Mouse (Mus musculus) kidney, adult 11 months (tissue): ENCODE measurements at regions not wholly inside any gene's neighbourhood (a gene's known extent, or its start where the extent isn't known, plus 50 kb on each side); places are given as distances from the start of the nearest gene placed in this dataset.

ENCODE experiments used
- DNase-seq: peaks from one replicate; pipeline ENCODE4 v3.0.0; 2022

DNA sequence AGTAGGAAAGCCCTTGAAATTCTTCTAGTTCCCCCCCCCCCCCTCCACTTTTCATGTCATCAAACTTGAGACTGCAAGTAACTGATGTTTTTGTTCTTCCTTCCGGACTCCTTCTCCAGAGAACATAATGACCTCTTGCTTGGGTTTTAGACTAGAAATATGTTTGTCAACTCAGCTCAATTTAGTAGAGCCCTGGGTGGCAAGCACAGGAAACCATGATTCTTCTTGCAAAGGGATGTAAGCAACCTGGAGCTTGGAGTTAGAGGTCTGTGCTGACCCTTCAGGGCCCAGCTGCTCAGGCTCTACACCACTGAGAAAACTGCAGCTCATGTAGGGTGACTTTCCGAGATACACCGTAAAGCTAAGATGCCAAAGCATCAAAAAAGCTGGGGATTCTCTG is 127.2 kb upstream of the Meis1 start:
- peak; percentile 35 for DNase-seq

DNA sequence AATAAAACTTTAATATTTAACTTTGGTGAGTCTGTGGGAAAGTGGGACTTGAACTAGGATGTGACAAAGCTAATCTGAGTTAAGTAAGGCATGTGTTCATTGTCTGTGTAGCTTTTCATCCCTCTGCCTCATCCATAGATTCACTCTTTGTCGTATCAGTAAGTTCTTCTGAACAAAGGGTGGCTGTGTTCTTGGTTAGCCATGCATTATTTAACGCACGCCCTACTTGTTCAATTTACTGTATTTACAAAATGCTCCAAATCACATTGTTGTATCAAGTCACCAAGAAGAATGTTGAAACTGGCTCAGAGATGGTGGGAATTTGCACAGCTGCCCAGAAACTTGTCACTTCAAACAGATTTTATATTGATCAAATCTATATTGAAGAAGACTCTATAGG is 132.2 kb upstream of the Meis1 start:
- DNase-seq: no peak

DNA sequence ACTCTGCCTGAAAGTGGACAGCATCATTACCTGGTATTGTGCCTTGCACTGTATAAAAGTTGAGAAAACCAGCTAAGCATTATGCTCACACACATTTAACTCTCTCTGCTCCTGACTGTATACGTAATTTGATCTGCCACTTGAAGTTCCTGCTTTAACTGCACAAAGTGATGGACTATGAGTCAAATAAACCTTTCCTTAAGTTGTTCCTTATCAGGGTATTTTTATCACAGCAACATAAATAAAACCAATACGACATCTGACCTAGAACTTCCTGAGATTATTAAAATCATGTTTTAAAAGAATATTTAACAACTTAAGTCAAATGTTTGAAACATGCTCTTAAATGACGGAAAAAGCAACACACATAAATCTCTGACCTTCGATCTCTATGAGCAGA is 134.9 kb upstream of the Meis1 start:
- DNase-seq: no peak

DNA sequence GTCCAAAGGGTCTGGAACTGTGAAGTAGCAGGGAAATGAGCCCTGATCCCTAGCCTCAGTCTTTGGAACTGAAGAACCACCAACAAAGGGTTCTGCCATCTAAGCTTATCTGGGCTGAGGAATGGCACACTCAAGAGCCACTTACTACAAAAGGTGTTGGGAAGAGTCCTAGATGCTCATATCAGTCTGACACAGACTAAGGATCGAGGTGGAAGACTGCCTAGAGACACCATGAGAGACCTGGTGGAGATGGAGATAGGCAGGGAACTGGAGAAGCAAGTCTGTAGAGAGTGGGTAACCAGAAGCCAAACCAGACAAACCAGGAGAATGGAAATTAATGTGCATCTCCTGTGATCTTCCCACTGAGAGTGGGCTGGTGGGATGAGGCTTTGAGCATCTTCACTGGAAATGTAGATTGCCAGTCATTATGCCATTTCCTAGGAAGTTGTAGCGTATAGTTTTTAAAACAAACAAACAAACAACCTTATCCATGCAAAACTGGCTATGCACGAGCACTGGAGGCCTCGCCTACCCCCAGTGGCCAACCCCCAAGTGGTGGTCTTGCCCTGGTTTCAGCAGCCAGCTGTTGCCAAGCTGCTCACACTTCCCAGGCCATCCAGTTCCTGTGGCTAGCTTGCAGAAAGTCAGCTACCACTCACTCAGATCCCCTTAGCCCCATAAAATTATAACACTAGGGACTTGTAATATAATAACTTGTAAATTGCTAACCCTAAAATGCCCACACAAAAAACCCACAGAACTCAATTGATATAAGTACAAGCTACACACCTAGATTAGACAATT is 136.2 kb upstream of the Meis1 start:
- no peak for DNase-seq

DNA sequence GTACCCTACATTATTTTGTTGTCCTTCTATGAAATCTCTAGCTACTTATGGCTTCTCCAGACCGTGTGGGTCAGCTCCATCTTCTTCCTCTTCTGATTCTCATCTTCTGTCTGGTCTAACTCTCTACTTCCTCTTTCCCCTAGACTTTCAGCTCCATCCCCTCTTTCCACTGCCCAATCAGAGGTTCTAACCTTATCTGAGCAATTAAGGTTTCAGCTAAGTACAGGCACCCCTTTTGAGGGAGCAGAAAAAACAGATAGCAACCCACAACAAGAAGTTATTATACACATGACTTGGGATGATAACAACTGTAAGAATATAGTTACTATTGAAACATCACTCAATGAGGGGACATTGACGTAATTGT is 136.8 kb upstream of the Meis1 start:
- no peak for DNase-seq

DNA sequence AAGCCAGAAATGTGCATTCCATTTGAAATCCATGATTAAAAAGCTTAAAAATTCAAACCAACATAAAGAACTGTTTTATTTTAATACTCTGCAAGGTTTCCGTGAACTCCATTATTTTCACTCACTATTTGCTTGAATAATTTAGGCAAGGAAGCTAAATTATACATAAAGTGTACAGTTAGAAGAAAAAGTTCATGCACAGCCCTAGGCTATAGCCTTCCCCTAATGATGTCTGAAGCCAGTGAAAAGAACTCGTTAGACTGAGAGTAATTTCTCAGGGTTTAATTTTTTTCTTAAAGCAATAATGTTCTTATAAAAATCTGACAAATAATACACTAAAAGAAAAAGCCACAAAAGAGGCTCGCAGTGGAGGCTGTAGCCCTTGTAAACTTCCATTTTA is 141.4 kb upstream of the Meis1 start:
- no peak for DNase-seq

DNA sequence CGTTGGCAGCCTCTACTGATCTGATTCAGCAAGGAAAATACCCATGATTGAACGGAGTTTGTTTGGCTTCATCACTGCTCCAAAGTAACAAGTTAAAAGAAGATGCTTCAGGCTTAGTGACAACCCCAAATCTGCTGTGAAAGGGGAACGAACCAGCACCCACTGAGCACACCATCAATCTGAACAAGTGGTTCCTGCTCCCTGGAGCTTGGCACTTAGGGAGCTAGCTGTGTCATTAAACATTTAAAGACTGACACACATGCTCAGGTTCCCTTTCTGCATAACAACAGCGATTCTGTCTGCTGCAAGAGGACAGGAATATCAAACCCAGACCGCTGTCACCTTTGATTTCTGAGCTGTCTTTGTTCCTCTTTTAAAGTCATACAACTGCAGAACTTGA is 141.9 kb upstream of the Meis1 start:
- DNase-seq: no peak

DNA sequence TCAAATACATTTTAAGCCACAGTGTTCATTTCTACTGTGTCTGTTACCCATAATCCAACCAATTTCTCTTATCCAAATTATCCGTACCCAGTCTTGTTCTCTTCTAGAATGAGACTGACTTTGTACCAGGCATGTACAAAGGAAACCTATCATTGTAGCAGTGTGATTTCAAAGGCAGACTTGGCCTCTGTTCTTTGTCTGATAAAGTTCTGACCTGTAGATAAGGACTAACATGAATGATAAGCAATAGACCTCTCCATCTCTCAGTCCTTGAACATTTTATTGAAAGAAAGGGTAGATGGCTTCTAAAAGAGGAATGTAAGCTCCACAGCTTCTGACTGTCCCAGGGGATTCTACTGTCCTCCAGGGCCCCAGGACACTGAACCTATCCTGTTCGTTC is 152.2 kb upstream of the Meis1 start:
- no peak for DNase-seq

DNA sequence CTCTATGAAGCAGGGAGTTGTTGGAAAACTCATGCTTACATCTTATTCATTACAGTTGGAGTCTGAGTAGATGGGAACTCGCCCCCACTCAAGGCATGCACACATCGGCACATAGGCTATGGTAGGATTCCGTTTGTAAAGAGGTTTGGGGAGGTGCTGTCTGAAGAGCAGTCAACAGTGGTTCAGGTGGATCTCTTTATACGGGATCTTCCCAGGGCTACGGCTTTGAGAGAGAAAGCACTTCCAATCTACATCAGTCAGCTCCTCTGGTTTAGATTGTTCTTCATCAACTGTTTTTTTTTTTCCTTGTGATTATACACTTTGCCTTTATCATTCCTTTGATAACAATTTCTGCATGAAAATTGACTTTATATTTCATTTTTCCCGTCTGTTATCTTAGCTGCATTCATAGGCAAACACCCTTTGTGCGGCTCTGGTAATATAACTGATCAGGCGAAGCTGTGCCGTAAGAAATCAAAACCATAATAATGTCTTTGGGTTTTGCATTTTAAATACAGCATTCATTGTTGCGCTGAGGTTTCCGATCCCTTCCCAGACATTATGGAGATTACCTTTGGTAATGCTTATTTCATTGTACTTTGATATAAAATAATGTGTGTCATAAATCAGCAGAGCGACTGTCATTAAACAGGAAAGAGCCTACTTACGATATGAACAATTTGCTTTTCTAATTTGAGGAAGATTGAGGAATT is 155.7 kb upstream of the Meis1 start:
- no peak for DNase-seq

DNA sequence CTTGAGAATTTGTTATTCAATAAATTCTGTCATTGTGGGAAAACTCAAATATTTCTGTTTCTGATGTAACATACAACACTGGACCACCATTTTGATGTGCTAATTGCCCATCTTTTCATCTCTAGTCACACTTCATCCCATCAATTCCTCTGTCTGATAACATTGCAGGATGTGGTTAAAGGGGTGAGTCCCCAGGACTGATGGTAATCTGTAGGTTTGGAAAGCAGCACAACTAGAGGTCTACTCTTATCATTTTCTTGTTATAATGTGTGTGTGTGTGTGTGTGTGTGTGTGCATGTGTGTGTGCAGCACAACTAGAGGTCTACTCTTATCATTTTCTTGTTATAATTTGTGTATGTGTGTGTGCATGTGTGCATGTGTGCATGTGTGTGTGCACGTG is 160.5 kb upstream of the Meis1 start:
- no peak for DNase-seq

DNA sequence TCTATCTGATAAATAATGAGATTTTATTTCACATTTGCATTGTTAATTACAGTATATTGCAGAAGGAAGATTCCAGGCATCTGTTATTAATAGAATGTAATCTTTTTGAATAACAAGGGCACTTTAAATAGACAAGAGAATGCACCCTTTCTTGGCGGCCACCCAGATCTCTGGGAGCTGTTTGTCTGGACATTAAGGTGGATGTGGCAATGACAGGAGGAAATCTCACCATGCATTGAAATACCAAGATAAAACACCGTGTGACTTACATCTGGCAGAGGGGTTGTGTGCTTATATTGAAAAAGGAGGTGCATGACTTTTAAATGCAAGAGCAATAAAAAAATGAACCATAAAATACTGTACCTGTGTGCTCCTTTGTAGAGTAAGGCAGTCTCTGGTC is 171.0 kb upstream of the Meis1 start:
- no peak for DNase-seq

DNA sequence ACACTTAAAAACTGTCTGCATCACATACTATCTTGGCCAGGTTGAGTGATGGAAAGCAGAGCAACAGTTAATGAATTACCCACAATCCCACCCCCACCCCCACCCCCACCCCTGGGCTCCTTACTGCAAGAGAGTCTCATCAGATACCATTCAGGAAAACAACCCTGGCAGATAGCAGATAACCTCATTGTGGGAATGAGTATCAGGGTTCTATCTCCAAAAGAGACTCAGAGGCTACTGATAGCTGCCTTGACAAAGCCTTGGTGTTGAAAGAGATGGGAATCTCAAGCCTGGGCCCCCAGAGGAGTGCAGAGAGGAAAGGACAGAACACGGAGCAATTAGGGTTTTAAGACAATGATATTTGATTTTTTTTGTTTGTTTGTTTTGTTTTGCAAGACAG is 175.7 kb upstream of the Meis1 start:
- no peak for DNase-seq

DNA sequence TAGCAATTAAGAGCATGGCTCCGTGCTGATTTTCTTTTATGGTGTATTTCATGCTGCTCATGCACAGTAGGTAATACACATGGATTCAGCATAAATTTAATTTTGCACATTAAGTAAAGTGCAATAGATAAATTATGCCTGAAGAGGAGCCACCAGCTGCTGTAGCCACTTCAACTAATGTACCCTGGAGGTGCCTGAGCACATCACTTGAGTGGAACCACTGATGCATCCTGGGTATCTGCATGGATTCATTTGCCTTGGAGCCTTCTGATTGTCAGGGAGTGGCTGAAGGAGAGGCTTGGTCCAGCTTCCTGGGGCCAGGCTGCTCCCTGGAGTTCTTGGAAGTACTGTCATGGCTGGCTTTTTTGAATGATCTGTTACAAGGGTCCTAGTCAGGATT is 179.0 kb upstream of the Meis1 start:
- no peak for DNase-seq

DNA sequence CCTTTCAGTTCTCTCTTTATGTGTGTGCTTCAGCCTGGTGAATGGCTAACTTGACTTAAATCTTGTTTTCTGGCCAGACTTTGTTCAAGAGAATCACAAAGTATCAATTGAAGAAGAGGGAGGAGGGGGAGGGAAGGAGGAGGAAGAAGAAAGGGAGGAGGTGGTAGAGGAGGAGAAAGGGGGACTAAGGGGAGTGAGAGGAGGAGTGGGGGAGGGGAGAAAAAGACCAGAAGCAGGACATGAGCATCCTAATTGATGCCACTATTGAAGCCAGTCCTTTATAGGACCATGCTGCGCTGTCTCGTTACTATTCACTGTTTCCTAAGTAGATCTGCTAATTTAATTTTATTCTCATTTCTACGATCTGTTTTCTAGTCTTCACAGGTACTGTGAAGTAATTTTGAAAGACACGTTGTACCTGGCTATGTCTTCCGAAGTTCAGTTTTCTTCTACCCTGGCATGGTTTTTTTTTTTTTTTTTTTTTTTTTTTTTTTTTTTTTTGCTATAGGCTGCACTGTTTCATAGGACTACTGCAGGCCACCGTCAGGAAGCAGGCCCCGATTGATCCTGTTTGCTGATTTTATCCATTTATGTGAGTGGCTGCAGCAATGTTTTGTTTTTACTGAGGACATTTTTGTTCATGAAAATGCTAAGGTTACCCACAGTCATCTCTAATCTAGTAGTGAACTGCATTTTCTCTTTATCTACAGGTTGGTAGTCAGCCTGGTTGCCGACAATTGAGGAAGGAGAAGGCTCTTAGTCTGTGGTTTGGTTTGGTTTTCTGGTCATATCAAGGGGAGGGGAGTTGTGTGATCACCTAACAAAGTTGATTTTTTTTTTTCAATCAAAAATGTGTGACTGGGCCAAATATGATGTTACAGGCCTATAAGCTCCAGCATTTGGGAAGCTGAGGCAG is 184.1 kb upstream of the Meis1 start:
- DNase-seq: no peak

DNA sequence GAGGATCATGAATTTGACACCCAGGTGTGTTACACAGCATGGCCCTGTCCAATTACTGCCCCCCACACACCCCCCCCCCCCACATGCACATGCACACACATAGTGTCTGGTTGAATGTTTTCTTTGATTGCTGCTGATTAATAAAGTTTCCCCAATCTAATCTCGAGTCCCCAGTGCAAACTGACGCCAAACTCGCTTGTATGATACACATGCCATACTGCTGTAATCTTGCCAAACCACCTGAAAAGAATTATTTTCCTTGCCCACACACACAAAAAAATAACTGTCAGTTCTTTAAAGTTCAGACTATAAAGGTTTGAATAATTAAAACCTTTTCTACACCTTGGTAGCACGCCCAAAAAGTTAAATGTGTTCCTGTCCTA is 184.7 kb upstream of the Meis1 start:
- DNase-seq: no peak

DNA sequence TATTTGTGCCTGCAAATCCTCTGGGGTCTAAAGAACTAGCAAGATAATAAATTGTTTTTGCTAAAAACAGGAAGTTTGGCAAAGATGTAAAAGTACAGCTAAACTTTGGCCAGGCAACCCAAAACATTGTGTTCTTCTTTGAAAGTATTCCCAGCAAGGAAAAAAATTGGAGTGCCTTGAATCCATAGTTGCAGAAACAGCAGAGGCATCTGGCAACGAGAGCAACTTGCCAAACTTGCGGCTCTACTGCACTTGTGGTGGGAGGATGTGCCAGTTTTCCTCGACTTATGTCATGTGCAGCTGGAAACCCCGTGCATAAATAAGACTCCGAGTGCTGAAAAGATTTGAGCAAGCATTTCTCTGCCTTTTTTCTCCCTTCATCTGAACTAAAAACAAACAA is 185.2 kb upstream of the Meis1 start:
- DNase-seq: peak; percentile 62

DNA sequence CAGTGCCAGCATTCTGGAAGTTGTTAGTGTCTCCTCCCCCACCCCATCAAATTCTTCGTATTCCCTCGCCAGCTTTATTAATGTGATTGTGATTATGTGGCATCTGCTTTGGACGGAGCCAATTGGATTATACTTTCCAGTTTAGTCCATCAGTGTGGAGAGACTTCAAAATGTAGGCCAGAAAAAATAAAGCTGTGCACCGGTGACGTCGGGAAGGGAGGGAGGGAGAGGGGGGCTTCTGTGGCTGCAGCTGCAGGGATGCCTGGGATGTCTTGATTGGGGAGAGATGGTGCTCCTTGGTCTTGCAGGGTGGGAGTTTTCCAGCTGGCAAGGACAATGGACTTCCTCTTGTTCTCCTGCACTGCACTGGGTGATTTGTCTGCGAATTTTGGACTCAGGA is 185.7 kb upstream of the Meis1 start:
- peak; percentile 4 for DNase-seq

DNA sequence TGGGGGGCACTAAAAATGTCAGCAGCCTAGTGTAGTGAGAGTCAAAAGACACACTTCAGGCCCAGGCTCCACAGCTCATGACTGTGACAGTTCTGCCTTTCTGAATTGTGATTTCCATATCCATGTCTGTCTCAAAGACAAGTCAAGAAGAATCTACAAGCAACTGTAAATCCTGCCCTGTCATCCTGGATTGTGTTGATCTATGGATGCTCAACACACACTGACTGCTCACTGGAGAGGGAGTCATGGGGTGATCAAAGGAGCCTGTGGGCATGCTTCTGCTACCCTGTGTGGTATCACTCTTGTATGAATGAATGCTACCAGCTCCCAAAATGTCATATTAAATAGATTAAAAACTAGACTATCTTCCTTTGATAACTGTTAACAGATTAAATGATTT is 186.4 kb upstream of the Meis1 start:
- no peak for DNase-seq

DNA sequence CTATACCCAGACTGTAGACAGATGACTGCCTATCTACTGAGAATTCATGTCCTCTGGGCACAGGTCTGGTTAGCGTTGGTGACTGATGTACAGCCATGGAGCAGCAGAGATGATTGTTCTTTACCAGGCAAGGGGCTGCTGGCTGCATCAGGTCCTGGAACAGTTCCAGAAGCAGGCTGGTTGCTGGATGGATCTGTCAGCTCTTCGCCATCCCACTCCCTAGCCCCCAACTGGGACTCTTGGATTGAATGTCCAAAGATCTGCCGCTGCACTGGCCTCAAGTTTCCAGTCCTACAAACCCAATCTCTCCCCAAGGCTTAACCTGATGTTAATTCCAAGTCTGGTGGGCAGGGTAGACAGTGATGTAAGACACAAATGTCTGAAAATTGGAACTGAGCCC is 200.7 kb upstream of the Meis1 start:
- no peak for DNase-seq

DNA sequence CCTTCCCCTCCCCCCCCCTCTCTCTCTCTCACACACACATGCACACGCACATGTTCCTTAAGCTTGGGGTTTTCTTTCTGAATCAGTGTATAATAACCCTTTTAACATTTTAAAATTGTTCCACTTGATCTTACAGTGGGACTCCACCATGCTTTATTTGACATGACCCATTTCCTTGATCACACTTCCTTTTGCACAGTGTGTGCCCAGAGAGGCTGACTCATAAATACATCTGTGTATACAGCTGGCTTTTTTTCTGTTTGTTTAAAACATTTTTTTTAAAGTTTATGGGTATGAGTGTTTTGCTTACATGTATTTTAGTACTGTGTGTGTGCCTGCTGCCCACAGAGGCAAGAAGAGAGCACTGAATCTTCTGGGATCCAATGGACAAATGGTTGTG is 202.7 kb upstream of the Meis1 start:
- no peak for DNase-seq

DNA sequence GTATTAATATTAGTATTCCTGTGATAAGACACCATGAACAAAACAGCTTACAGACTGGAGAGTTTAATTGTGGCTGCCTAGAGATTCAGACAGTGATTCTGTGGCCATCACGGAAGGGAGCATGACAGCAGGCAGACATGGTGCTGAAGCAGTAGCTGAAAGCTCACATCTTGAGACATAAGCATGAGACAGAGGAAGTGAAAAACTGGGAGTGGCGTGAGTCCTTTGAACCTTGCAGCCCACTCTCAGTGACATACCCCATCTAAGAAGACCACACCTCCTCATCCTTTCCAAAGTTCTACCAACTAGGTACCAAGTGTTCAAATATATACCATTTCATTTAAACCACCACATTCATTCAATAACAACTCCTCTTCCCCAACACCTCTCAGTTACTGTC is 208.0 kb upstream of the Meis1 start:
- no peak for DNase-seq

DNA sequence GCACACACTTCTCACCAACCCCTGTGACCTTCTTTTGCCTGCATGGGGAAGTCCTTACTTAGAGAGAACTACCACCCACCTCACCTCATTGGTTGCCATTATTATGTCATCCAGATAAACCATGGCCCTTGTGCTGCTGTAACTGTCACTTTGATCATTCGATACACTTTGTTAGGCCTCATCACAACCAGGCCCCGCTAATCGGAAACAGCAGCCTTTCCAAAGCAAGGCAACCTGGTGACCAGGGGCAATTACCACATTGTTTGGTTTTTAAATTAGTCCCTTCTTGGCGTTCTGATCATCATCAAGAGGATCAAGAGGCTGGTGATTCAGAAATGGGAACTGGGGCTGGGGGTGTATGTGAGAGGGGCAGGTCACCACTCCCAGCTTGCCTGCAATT is 208.9 kb upstream of the Meis1 start:
- no peak for DNase-seq

DNA sequence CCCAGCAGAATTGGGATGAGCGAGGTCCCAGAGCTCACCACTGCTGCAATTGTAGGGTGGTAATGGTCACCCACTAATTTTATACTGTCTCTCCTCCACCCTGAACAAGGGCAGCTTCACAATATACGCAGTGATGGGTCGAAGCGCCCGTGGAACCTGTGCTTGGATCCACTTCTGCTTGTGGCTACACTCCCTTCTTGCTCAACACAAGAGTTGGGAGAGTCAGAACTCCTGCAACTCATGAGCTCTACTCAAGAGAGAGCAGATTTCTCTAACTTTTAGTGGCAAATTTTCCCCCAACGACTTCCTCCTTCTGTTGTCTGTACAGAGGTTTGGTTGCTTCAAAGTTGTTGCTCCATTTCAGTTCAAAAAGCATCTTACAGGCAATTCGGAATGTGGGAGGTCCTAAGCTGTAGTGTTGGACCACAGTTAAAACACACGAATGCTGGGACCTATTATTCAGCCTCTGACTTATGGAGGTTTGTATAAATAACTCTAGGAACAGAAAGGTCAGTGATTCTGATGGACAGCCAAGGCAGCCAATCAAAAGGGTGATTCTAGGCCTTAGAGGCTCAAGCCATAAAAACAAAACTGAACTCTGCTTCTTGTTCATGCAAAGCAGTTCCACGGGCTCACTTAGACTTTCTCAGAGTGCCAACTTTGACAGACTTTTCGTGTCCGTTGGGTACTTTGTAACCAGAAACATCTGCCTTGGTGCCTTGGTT is 227.8 kb upstream of the Meis1 start:
- no peak for DNase-seq
